Mouse (Mus musculus): ENCODE measurements around the gene Cir1.

Cir1 gene

DNA sequence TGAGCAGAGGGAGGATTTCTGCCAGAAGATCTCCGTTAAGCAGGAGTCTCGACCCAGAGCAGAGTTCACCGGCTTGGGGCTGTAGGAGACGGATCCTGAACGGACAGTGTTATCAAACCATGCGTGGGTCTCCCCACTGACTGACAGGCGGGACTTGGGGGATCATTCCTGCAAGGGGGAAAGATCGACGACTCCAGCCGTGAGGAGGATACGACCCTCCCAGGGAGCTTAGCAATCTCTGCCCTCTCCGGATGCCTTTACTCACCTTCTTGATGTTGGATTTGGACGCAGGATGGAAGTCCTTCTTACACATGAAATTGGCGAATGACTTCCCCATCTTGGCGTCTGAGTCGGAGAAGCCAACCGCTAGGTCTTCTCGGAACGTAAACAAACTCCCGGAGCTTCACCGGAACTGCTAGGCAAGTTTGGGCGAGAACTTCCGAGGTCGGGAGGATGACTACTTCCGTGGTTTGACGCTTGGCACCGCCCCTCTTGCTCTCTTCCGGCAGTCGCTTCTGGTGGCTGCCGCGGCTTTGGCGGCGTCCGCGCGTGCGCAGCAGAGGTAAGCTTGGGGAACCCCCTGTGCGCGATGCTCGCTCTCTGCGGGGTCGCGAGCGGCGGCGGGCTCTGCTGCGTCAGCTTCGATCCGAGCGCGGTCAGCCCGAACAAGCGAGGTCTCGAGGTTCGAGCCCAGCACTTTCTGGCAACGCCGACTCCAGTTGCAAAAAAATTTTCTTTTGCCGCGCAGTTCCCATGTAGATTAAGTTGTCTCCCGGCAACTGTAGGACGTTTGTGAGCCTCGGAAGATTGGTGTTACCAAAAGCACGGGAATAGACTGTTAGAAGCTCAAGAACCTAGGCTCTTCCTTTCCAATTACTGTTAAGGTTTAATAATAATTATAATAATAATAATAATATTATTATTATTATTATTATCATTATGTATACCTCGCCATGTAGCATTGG lies at the start of gene Cir1, which contains the start of gene Scrn3:
Gene Cir1 (minus strand): TSS at position 550 of the 965 bp plus-strand sequence.
Gene Scrn3 (plus strand): TSS at position 450 of the 965 bp plus-strand sequence.
- peak; percentile 93 for DNase-seq (ENCODE audit: low spot score)

DNA sequence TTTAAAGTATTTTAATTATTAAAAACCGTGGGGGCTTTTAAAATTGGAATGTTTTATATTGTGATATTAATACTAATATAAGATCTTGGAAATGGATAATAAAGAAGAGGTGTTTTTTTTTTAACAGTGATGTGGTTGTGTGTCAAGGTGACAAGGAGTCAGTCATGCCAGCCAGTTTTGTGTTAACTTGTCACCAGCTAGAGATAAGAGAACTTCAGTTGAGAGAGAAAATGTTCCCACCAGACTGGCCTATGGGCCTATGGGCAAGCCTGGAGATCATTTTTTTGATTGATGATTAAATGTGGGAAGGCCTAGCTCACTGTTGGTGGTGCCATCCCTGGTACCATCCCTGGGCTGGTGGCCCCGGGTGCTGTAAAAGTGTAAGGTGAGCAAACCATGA lies 48.0 kb upstream of the Cir1 start:
- DNase-seq (ENCODE audit: low spot score): no peak

GRCm38 (mm10) chr2:73359941-73360340 lies 47.4 kb upstream of the Cir1 start:
- no peak for DNase-seq (ENCODE audit: low spot score)

DNA sequence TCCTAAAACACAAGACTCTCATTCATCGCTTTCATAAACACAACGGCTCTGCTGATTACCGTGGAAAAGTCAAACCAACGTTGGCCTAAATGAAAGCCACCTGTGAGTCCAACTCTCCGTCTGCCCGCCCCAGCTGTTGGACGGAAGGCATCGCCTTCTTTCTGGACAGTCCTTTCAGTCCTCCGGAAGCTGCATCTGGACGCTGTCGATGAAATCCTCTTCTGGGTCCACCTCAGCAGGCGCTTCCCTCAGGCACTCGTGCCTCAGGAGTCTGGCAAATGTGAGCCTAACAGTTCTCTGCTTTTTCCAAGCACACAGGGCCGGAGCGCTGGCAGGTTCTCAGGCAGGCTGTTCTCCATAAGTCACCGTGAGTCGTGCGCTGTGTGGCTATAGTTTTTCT lies 44.5 kb upstream of the Cir1 start:
- no peak for DNase-seq (ENCODE audit: low spot score)

DNA sequence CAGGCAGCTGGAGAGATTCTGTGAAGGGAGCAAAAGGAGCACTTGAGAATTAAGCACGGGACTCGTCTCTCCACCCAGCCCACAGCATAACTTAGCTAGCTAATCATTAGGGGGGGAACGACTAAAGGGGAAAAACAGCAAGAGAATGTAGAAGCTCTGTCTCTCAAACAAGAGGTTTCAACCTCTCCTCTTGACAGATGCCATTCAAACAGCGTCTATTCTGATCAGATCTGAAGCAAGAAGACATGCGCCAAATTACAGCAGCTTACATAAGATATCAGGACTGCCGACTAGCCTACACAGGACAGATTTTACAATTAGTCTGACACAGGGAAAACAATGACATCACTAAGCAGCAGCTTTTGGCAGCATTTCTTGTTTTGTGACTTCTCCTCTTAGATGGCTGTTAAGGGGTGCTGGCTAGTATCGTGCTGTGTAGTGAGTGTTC lies 39.5 kb upstream of the Cir1 start:
- DNase-seq (ENCODE audit: low spot score): no peak

DNA sequence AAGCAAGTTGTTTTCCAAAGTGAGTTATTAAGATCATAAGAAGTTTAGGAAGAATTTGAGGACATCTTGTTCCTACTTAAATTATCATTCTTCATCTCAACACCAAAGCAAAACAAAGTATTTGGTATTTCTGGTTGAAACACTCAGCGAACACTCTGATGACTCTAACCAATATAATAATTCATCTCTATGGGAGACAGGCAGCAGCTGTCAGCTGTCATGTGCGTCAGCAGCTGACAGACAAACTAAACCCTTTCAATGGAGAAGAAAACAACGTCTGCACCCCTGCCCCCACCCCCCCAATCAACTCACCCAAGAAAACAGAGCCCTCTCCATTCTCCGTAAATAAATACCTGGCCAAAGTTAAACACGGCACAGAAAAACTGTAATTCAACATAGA lies 39.0 kb upstream of the Cir1 start:
- no peak for DNase-seq (ENCODE audit: low spot score)

DNA sequence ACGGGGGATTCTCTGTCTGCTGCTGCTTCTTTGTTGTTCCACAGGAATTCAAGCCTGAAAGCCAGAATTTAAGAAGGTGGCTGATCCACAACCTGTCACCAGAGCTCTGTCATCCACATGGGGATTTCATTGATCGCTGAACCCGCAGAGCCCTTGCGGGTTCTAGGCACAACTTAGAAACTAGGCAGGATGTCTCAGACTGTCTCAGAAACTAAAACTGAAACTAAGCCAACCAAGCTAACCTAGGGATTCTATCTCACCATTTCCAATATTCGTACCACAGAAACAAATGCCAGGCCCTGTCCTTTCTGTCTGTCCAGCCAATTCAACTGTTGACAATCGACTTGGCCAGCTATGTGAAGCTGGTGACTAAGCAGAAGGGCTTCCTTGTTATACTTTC lies 35.7 kb upstream of the Cir1 start:
- no peak for DNase-seq (ENCODE audit: low spot score)

- DNase-seq (ENCODE audit: low spot score): no peak
Measured at GRCm38 (mm10) chr2:73347766-73348165, 35.3 kb upstream of the Cir1 start.

DNA sequence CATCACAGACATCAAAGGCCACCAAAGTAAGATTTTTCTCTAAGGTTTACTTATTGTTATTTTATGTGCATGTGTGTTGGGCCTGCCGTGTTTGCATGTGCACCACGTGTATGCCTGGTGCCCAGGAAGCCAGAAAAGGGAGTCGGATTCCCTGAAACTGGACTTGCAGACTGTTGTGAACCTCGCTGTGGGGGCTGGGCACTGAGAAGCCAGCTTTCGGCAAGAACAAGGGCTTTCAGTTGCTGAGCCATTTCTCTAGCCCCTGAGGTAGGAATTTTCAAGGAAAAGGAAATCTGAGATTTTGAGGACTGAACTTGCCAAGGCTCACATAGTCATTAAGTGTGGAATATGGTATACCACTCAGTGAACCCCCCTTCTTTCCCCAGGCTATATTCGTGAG lies 34.6 kb upstream of the Cir1 start:
- no peak for DNase-seq (ENCODE audit: low spot score)

- no peak for DNase-seq (ENCODE audit: low spot score)
Measured at GRCm38 (mm10) chr2:73346345-73347086, 34.0 kb upstream of the Cir1 start.

GRCm38 (mm10) chr2:73345204-73345603 lies 32.7 kb upstream of the Cir1 start:
- DNase-seq (ENCODE audit: low spot score): no peak

- DNase-seq (ENCODE audit: low spot score): no peak
Measured at GRCm38 (mm10) chr2:73343701-73344100, 31.2 kb upstream of the Cir1 start.

GRCm38 (mm10) chr2:73338415-73338814 lies 25.9 kb upstream of the Cir1 start:
- DNase-seq (ENCODE audit: low spot score): no peak

GRCm38 (mm10) chr2:73335949-73336348 lies 23.4 kb upstream of the Cir1 start:
- DNase-seq (ENCODE audit: low spot score): no peak

GRCm38 (mm10) chr2:73325871-73326270 lies 13.4 kb upstream of the Cir1 start:
- no peak for DNase-seq (ENCODE audit: low spot score)

DNA sequence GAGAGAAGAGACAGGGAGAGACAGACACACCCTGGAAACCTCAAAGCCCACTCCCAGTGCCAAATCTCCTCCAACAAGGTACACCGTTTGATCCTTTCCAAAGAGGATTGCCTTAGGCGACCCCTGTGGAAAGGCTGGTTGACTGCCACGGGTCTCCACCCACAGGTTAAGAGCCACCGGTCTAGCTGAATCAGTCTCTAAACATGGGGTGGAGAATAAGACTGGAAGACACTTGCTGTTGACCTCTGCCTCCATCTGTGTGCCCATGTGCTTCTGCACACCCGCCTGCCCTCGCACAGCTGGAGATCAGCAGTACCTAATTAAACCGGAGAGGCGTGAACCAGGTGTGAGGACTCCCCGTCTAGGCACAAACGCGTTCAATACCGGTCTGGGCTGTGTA lies 10.5 kb upstream of the Cir1 start:
- no peak for DNase-seq (ENCODE audit: low spot score)

DNA sequence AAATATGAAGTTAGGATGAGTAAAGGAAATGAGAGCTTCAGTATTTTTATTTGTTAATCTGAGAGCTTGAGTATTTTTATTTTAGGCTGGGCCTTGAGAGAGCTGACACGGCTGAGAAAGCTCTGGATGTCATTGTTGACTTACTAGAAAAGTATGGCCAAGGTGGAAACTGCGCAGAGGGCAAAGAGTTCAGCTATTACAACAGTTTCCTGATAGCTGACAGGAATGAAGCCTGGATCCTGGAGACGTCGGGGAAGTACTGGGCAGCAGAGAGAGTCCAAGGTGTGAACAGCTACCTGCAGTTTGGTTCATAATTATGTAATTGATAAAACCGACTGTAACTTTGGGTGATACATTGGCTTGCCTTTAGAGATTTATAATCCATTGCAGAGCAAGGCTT lies 6.7 kb upstream of the Cir1 start:
- DNase-seq (ENCODE audit: low spot score): no peak

GRCm38 (mm10) chr2:73317426-73317825 lies 4.9 kb upstream of the Cir1 start:
- no peak for DNase-seq (ENCODE audit: low spot score)

- no peak for DNase-seq (ENCODE audit: low spot score)
Measured at GRCm38 (mm10) chr2:73314311-73314710, 1.8 kb upstream of the Cir1 start.

- DNase-seq (ENCODE audit: low spot score): peak; percentile 2
Measured at GRCm38 (mm10) chr2:73313117-73313501, 608 bp upstream of the Cir1 start.

- no peak for DNase-seq (ENCODE audit: low spot score)
Measured at GRCm38 (mm10) chr2:73306006-73306405, 6.5 kb downstream of the Cir1 start.

- DNase-seq (ENCODE audit: low spot score): no peak
Measured at GRCm38 (mm10) chr2:73304506-73304905, 8.0 kb downstream of the Cir1 start.

DNA sequence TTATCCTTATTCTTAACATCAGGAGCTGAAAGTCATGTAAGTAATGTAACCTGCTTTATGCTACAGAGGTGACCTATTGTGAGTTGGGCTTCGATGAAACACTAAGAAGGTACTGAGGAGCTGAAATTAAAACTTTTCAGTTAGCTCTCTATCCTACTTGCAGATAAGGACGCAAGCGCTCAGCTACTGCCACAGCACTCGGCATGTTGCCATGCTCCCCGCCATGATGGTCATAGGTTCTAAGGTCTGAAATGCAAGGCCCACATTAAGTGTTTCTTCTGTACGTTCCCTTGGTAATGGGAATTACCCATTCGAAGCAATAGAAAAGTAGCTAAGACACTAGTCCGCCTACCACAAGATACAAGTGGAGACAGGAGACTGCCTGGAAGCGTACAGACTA lies 9.8 kb downstream of the Cir1 start:
- DNase-seq (ENCODE audit: low spot score): no peak
